Mouse (Mus musculus): Measurements from ENCODE around the gene Desi1. TPM values are rescaled to one million over a fixed set of nuclear protein-coding genes. Genes with fewer than 3 reads are reported as not detected.
A peak's percentile ranks its signal among the peaks of the same experiment; 100 is the strongest.

The Desi1 gene
- polyA plus RNA-seq, 1 experiment from 2014 or later = 23.8 TPM

DNA sequence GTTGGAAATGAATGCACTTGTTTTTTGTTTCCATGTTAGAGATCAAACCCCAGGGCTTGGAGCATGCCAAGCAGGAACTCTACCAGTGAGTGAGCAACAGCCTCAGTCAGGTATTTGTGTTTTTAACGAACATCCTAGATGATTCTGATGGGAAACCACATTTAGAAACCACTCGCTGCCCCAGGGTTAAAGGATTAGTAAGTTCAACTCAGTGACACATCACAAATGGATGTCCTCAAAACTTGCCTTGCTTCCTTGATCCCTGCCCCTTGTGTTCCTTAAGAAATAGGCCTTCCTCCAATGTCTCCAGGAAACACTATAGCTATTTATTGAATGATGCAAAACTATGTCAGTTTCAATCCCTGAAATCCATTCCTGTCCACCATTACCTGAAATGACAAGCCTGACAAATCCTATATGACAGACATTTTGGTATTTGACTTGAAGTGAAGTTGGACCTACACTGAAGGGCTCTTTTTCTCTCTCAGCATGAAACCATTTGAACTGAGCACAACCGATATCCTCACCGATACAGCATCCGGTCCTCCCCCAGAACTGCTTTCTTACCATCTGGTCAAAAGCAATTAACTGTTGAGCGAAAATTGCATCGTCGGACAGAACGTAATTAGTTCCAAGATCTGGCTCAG, 18.8 kb downstream of the Desi1 start:
- no peak for ATAC-seq (replicated peaks; ENCODE audit: insufficient number of reproducible peaks, low FRiP score, low TSS enrichment)
- Histone ChIP-seq H3K9ac (ENCODE audit: low read depth, low read length) (peak overlapping the region; percentile 88), H3K27ac (ENCODE audit: low read depth, low read length) (peak overlapping the region; percentile 78; the same call in 1 of the 2 replicates), H3K9me3 (replicated peaks; ENCODE audit: control insufficient read depth, low read length) (no peaks in the 10 kb centered on the region), H3K4me3 (ENCODE audit: low read depth, low read length) (peak overlapping the region; percentile 93), H3K27me3 (ENCODE audit: control insufficient read depth, insufficient read depth, low read length) (no peaks in the 10 kb centered on the region), H3K4me1 (ENCODE audit: control insufficient read depth, insufficient read depth, low read length) (peaks cover 8% of the 10 kb centered on the region), H3K36me3 (ENCODE audit: control insufficient read depth, insufficient read depth, low read length) (peaks cover 2% of the 10 kb centered on the region), H3K4me2 (peak overlapping the region; percentile 95)
- 23% methylated on average over 9 of the region's 9 CpGs for WGBS (ENCODE audit: insufficient replicate concordance)

DNA sequence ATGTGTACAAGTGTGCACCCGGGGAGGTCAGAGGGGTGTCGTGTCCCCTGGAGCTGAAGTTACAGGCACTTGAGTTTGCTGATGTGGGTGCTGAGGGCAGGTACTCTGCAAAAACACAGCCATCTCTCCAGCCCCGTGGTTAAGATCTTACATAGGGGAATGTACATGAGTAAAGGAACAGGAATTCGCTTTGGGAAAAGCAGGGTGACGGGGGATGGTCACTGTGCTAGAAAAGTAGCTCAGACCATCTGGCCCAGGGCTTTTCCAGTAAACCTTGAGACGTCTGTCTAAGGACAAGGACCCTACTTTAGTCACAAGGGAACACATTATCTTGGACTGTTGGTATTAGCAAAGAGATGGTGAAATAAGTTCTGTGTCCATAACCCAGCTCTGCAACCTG, 21.7 kb downstream of the Desi1 start:
- WGBS (ENCODE audit: insufficient replicate concordance) = 82% methylated on average over 6 of the region's 6 CpGs
- ATAC-seq (replicated peaks; ENCODE audit: insufficient number of reproducible peaks, low FRiP score, low TSS enrichment) = no peak
- Histone ChIP-seq H3K9ac (ENCODE audit: low read depth, low read length) (no peak overlapping the region), H3K27me3 (ENCODE audit: control insufficient read depth, insufficient read depth, low read length) (no peaks in the 10 kb centered on the region), H3K36me3 (ENCODE audit: control insufficient read depth, insufficient read depth, low read length) (no peaks in the 10 kb centered on the region), H3K4me3 (ENCODE audit: low read depth, low read length) (no peak overlapping the region), H3K4me1 (ENCODE audit: control insufficient read depth, insufficient read depth, low read length) (peaks cover 5% of the 10 kb centered on the region), H3K9me3 (replicated peaks; ENCODE audit: control insufficient read depth, low read length) (no peaks in the 10 kb centered on the region), H3K4me2 (no peak overlapping the region), H3K27ac (ENCODE audit: low read depth, low read length) (no peak overlapping the region)

DNA sequence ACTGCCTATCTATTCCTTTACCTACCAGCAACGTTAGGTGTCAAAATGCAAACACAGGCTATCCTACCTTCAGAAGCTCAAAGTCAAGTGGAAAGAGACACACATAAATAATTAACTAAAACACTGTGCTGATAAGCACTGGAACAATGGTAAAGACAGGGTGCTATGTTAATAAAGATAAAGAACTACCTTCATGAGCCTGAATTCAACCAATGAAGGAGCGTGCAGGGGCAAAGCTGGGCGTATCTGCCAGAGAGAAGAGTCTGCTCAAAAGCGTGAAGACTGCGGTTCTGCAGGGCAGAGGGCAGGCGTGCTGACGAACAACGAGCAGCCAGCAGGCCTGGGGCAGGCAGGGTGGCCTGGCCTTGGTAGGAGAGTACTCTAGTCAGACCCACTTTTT, 29.4 kb downstream of the Desi1 start:
- Histone ChIP-seq H3K4me2 (no peak overlapping the region), H3K27me3 (ENCODE audit: control insufficient read depth, insufficient read depth, low read length) (no peaks in the 10 kb centered on the region), H3K9ac (ENCODE audit: low read depth, low read length) (no peak overlapping the region), H3K4me3 (ENCODE audit: low read depth, low read length) (no peak overlapping the region), H3K9me3 (replicated peaks; ENCODE audit: control insufficient read depth, low read length) (no peaks in the 10 kb centered on the region), H3K36me3 (ENCODE audit: control insufficient read depth, insufficient read depth, low read length) (0 out of 2 replicates have a peak, but pooled peaks cover 2% of the 10 kb centered on the region), H3K27ac (ENCODE audit: low read depth, low read length) (no peak overlapping the region), H3K4me1 (ENCODE audit: control insufficient read depth, insufficient read depth, low read length) (no peaks in the 10 kb centered on the region)
- 85% methylated on average over 8 of the region's 8 CpGs for WGBS (ENCODE audit: insufficient replicate concordance)
- no peak for ATAC-seq (replicated peaks; ENCODE audit: insufficient number of reproducible peaks, low FRiP score, low TSS enrichment)

DNA sequence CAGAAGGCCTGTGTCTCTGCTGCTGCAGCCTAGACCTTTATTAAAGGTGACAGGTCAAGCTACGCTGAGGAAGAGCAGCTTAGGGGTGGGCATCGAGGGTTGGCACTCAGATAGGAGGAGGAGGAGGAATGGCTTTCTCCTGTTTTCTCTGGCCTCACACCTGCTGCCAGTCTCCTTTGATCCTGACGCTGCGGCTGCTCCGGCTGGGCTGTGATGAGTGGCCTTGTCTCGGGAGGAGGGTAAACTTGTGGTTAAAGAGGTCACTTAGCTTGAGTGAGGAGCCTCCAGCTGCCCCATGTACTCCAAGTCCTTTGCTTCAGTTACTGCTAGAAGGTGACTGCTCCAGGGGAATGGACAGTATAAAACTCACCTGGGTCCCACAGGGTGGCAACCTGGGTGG, 39.7 kb downstream of the Desi1 start:
- H3K4me2 ChIP-seq = no peak overlapping the region
- no peaks in the 10 kb centered on the region for H3K27me3 ChIP-seq (ENCODE audit: control insufficient read depth, insufficient read depth, low read length)
- ATAC-seq (replicated peaks; ENCODE audit: insufficient number of reproducible peaks, low FRiP score, low TSS enrichment) = no peak
- no peaks in the 10 kb centered on the region for H3K9me3 ChIP-seq (replicated peaks; ENCODE audit: control insufficient read depth, low read length)
- peaks cover 2% of the 10 kb centered on the region; the same call in 1 of the 2 replicates for H3K36me3 ChIP-seq (ENCODE audit: control insufficient read depth, insufficient read depth, low read length)
- H3K9ac ChIP-seq (ENCODE audit: low read depth, low read length) = no peak overlapping the region
- 68% methylated on average over 6 of the region's 6 CpGs for WGBS (ENCODE audit: insufficient replicate concordance)
- no peak overlapping the region for H3K27ac ChIP-seq (ENCODE audit: low read depth, low read length)
- no peak overlapping the region for H3K4me3 ChIP-seq (ENCODE audit: low read depth, low read length)
- peaks cover 13% of the 10 kb centered on the region for H3K4me1 ChIP-seq (ENCODE audit: control insufficient read depth, insufficient read depth, low read length)

DNA sequence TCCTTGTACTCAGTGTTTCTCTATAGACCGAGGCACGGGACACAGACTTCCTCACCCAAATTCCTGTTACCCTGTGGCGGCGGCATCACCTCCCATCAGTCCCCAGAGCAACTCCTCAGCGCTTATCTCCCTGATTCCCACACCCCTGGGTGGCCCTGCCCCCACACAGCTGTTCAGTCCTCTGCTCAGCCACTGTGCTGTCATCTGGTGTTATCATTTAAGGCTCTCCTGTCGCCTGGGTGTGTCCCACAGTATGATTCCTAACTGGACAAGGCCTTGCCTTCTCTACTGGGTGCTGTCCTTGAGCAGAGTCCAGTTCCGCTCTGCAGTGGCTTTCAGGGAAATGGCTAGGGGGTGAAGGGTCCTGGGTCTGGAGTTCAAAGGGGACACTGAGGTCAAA, 43.1 kb downstream of the Desi1 start:
- peak; percentile 81 for ATAC-seq (replicated peaks; ENCODE audit: insufficient number of reproducible peaks, low FRiP score, low TSS enrichment)
- 18% methylated on average over 7 of the region's 7 CpGs for WGBS (ENCODE audit: insufficient replicate concordance)
- peak overlapping the region; percentile 27; the same call in 1 of the 2 replicates for H3K4me2 ChIP-seq
- 0 out of 2 replicates have a peak overlapping the region, but pooled peaks have one; percentile 22 for H3K9ac ChIP-seq (ENCODE audit: low read depth, low read length)
- no peak overlapping the region for H3K4me3 ChIP-seq (ENCODE audit: low read depth, low read length)
- no peak overlapping the region for H3K27ac ChIP-seq (ENCODE audit: low read depth, low read length)
- no peaks in the 10 kb centered on the region for H3K9me3 ChIP-seq (replicated peaks; ENCODE audit: control insufficient read depth, low read length)
- peaks cover 13% of the 10 kb centered on the region for H3K4me1 ChIP-seq (ENCODE audit: control insufficient read depth, insufficient read depth, low read length)
- H3K27me3 ChIP-seq (ENCODE audit: control insufficient read depth, insufficient read depth, low read length) = no peaks in the 10 kb centered on the region
- peaks cover 2% of the 10 kb centered on the region; the same call in 1 of the 2 replicates for H3K36me3 ChIP-seq (ENCODE audit: control insufficient read depth, insufficient read depth, low read length)

DNA sequence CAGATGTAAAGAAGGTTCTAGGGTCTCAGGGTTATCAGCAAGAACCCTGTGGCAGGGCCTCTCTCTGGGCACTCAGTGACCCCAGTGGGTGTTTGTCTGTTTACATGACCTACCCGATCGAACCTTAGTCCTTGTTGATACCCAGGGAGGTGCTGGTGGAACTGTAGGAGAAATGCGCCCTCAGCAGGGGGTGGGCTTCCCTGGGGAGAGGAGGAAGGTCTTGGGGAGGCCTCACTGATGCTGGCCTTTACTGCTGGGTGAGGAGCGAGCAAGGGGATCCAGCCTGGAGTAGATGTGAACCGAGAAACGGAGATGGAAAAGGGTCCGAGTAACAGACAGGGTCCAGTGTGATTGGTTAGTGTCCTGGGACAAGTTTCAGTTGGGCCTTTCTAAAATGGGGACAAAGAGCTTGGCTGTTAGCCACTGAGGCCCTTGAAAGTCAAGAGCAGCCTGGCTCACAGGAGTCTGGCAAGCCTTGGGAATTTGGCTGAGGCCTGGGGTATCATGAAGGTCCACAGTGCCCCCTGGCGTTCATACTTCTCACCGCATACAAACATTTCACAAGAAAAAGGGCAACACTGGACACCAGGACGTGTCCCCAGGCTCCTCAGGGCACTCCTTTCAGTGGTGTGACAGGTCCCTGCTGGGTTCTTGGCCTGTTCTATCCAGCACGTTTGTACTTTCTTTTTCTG, 44.1 kb downstream of the Desi1 start:
- peaks cover 2% of the 10 kb centered on the region; the same call in 1 of the 2 replicates for H3K36me3 ChIP-seq (ENCODE audit: control insufficient read depth, insufficient read depth, low read length)
- 41% methylated on average over 11 of the region's 11 CpGs for WGBS (ENCODE audit: insufficient replicate concordance)
- 0 out of 2 replicates have a peak overlapping the region, but pooled peaks have one; percentile 22 for H3K9ac ChIP-seq (ENCODE audit: low read depth, low read length)
- no peaks in the 10 kb centered on the region for H3K27me3 ChIP-seq (ENCODE audit: control insufficient read depth, insufficient read depth, low read length)
- no peak; the same call in 1 of the 2 replicates for ATAC-seq (replicated peaks; ENCODE audit: insufficient number of reproducible peaks, low FRiP score, low TSS enrichment)
- peaks cover 13% of the 10 kb centered on the region for H3K4me1 ChIP-seq (ENCODE audit: control insufficient read depth, insufficient read depth, low read length)
- H3K4me2 ChIP-seq = no peak overlapping the region
- H3K27ac ChIP-seq (ENCODE audit: low read depth, low read length) = no peak overlapping the region
- H3K4me3 ChIP-seq (ENCODE audit: low read depth, low read length) = no peak overlapping the region
- no peaks in the 10 kb centered on the region for H3K9me3 ChIP-seq (replicated peaks; ENCODE audit: control insufficient read depth, low read length)

DNA sequence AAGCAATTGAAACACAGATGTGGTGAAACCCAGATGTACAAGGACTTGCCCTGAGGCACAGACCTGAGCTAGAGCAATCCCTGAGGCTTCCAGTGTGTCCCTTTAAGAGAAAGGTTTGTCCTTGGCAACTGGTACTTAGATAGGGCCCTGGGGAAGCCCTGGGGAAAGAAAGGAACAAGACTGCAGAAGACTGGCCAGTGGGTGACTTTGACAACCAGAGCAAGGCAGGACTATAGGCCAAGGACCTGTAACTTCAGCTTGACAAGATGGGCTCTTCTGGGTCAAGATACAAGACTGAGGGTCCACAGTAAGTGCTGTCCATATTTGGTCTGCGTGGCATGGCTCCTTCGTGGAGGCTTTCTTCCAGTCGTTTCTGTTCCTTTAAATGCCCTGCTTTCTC, 46.0 kb downstream of the Desi1 start, which contains the start of gene Xrcc6:
Gene Xrcc6, plus strand, starts transcription at position 190 of the 400 bp plus-strand sequence.
- H3K36me3 ChIP-seq (ENCODE audit: control insufficient read depth, insufficient read depth, low read length) = no peaks in the 10 kb centered on the region
- WGBS (ENCODE audit: insufficient replicate concordance) = 68% methylated on average over 3 of the region's 3 CpGs
- H3K4me2 ChIP-seq = no peak within 1 kb of the TSS
- no peaks in the 10 kb centered on the region for H3K27me3 ChIP-seq (ENCODE audit: control insufficient read depth, insufficient read depth, low read length)
- H3K27ac ChIP-seq (ENCODE audit: low read depth, low read length) = no peak within 1 kb of the TSS
- ATAC-seq (replicated peaks; ENCODE audit: insufficient number of reproducible peaks, low FRiP score, low TSS enrichment) = no peak
- no peaks in the 10 kb centered on the region for H3K9me3 ChIP-seq (replicated peaks; ENCODE audit: control insufficient read depth, low read length)
- peaks cover 13% of the 10 kb centered on the region for H3K4me1 ChIP-seq (ENCODE audit: control insufficient read depth, insufficient read depth, low read length)
- H3K4me3 ChIP-seq (ENCODE audit: low read depth, low read length) = no peak within 1 kb of the TSS
- no peak within 1 kb of the TSS for H3K9ac ChIP-seq (ENCODE audit: low read depth, low read length)

DNA sequence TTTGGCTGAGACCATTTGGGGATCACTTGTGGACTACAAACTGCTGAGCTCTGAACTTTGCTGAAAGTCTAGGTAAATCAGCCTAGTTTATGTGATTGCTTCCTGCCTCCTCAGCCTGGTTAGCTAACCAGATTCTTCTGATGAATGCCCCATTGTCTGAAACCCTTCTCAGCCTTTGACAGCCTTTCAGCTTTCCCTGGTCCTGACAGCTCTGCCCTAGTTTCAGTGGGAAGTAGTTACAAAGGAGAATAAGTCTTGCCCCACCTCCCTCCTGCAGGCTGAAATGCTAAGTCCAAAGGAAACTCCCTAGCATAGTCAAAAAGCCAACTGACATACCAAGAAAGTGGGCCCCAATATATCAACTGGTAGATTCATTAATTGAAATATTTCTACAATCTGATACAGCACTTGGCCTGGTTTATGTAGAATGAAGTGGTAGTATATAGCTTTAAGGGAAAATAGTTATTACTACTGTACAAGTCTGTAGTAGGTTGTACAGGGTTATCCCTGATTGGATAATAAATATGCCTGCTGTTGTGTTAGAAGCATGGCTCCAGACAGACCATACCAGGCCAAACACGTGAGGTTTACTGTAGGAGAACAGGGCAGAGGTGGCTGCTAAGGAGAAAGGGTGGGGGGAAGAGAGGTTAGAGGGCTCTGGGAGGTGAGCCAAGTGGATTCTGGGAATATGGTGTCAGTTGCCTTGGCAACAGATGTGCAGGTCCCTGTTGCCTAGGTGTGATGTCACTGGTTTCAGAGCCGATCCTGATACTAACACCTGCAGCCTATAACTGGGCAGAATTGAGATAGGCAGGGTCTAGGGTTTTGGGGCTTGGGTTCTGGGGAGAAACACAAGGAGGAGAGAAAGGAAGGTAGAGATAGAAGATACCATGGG, 48.1 kb downstream of the Desi1 start:
- Histone ChIP-seq H3K9ac (ENCODE audit: low read depth, low read length) (no peak overlapping the region), H3K9me3 (replicated peaks; ENCODE audit: control insufficient read depth, low read length) (no peaks in the 10 kb centered on the region), H3K4me2 (no peak overlapping the region), H3K4me1 (ENCODE audit: control insufficient read depth, insufficient read depth, low read length) (peaks cover 10% of the 10 kb centered on the region), H3K27ac (ENCODE audit: low read depth, low read length) (no peak overlapping the region), H3K4me3 (ENCODE audit: low read depth, low read length) (no peak overlapping the region), H3K27me3 (ENCODE audit: control insufficient read depth, insufficient read depth, low read length) (no peaks in the 10 kb centered on the region), H3K36me3 (ENCODE audit: control insufficient read depth, insufficient read depth, low read length) (no peaks in the 10 kb centered on the region)
- ATAC-seq (replicated peaks; ENCODE audit: insufficient number of reproducible peaks, low FRiP score, low TSS enrichment) = no peak
- WGBS (ENCODE audit: insufficient replicate concordance) = 59% methylated on average over 2 of the region's 2 CpGs
